Mouse (Mus musculus) adrenal gland, adult 18-20 months (tissue): Measurements from ENCODE around the gene Sap18b. TPM values are rescaled to one million over a fixed set of nuclear protein-coding genes. Genes with fewer than 3 reads are reported as not detected.
"Not testable (repeated sequence)": the region's sequence is repeated elsewhere in the genome, so short reads cannot be mapped to it uniquely, and the experiment has no call there.

Source experiments
- DNase-seq, 2 experiments: peaks; one replicate each; pipeline ENCODE4 v3.0.0; 2021 to 2022; ENCODE audit warnings: low spot score in 2 of 2
- long read RNA-seq, 2 experiments: library from polyadenylated mRNA; stranded (forward); transcript quantifications; one replicate each; pipeline ENCODE4 v2.0.0; 2021
- total RNA-seq, 2 experiments: library from RNA; stranded (reverse); gene quantifications; 1 replicate in 1 of 2; 2 replicates in 1 of 2; pipeline ENCODE4 v1.2.3; 2021

Gene Sap18b
- 100 to 1,000 TPM; 163 to 197 TPM for total RNA-seq
- long read RNA-seq, experiment 1, transcript Sap18b-201 (1 exons, 789 nt) = major isoform, 18 of 18 reads
- long read RNA-seq, experiment 1, partial matches to known transcripts = 0 of 18 reads
- long read RNA-seq, experiment 1, other reads (novel, unspliced or antisense) = 0 of 18 reads
- long read RNA-seq, experiment 2, transcript Sap18b-201 (1 exons, 789 nt) = major isoform, 78 of 78 reads
- long read RNA-seq, experiment 2, partial matches to known transcripts = 0 of 78 reads
- long read RNA-seq, experiment 2, other reads (novel, unspliced or antisense) = 0 of 78 reads

- DNase-seq = not testable (repeated sequence)
Measured at GRCm38 (mm10) chr8:95825162-95825561, at the start of gene Sap18b. TSS of gene Sap18b (plus strand) at chr8:95825346.

GRCm38 (mm10) chr8:95781085-95781484 is 44.1 kb upstream of the Sap18b start:
- DNase-seq = no peak

DNA sequence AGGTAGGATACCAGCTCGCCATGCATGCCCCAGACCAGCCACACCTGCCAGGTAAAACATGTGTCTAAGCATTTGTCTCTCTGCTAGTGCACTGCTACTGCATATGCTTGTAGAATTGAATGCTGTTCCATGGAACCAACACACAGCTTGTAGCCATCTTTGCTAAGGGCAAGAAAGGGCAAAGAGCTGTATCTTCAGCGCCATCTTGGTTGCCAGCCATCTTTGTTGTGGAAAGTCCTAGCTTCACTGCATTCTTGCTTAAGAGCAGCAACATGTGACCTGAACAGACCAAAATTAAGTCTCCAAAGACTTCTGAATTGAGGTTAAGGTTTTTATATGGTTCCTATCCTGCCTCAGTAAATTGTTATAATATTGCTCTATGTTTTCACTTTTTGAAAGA is 43.4 kb upstream of the Sap18b start:
- DNase-seq = no peak

GRCm38 (mm10) chr8:95782628-95783027 is 42.5 kb upstream of the Sap18b start:
- no peak for DNase-seq

DNA sequence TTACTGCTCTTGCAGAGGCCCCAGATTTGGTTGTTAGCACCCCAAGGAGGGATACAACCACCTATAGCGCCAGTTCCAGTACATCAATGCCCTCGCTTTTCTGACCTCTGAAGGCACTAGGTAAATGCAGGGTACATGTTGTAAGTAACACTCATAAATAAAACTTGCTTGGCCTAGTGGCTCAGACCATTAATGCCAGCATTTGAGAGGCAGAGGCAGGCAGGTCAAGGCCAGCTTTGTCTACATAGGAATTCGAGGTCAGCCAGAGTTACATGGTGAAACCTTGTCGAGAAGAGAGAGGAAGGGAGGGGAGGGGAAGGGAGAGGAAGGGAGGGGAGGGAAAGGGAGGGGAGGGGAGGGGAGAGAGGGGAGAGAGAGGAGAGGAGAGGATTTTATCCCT is 39.6 kb upstream of the Sap18b start:
- DNase-seq = no peak

DNA sequence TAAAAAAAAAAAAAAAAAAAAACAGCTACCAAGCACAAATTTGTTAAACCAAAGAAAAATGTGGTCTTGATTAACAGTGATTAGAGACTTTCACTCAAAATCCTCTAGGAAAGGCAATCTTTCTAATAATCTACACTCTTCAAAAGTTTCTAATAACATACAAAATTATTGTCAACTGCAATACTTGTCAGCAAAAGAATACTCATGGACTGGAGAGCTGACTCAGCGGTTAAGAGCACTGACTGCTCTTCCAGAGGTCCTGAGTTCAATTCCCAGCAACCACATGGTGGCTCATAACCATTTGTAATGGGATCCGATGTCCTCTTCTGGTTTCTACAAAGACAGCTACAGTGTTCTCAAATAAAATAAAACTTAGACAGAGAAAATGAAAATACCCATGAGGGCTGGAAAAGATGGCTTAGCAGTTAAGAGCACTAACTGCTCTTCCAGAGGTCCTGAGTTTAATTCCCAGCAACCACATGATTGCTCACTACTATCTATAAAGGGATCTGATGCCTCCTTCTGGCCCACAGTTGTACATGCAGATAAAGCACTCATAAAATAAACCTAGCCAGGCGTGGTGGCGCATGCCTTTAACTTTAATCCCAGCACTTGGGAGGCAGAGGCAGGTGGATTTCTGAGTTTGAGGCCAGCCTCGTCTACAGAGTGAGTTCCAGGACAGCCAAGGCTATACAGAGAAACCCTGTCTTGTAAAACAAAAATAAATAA is 29.6 kb upstream of the Sap18b start:
- DNase-seq = not testable (repeated sequence)

- no peak for DNase-seq
Measured at GRCm38 (mm10) chr8:95799117-95799516, 26.0 kb upstream of the Sap18b start.

DNA sequence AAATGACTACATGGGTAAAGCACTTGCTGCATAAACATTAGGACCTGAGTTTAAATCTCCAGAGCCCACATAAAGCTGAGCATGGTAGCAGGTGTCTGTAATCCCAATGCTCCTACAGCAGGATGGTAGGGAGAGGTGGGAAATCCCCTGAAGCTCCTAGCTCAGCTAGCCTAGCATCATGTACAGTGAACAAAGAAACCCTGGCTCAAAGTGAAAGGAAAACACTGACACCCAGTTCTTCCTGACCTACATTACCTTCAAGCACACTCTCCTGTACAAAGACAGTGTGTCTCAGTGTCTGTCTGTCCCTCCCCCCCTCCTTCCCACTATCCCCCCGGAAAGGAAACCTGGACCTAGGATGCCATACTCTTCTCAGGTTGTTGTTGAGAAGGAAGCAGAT is 25.3 kb upstream of the Sap18b start:
- DNase-seq = no peak

DNA sequence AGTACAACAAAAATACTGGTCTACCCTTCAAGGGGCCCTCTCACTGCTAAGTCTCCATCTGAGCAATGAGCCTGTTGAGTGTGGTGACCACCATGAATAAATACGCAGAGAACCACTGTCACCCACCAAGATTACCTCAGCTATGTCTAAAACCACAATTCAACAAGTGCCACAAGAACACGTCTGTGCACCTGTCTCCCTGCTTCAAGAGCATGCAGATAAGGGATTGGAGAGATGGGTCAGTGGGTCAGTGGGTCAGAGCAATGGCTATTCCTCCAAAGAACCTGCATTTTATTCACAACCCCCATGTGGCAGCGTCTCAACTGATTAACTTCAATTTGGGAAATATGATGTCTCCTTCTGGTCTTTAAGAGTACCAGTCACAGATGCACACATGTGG is 24.8 kb upstream of the Sap18b start:
- no peak for DNase-seq

GRCm38 (mm10) chr8:95801476-95802064 is 23.6 kb upstream of the Sap18b start:
- DNase-seq = no peak

- no peak for DNase-seq
Measured at GRCm38 (mm10) chr8:95802231-95802630, 22.9 kb upstream of the Sap18b start.

- no peak for DNase-seq
Measured at GRCm38 (mm10) chr8:95805482-95805881, 19.7 kb upstream of the Sap18b start.

DNA sequence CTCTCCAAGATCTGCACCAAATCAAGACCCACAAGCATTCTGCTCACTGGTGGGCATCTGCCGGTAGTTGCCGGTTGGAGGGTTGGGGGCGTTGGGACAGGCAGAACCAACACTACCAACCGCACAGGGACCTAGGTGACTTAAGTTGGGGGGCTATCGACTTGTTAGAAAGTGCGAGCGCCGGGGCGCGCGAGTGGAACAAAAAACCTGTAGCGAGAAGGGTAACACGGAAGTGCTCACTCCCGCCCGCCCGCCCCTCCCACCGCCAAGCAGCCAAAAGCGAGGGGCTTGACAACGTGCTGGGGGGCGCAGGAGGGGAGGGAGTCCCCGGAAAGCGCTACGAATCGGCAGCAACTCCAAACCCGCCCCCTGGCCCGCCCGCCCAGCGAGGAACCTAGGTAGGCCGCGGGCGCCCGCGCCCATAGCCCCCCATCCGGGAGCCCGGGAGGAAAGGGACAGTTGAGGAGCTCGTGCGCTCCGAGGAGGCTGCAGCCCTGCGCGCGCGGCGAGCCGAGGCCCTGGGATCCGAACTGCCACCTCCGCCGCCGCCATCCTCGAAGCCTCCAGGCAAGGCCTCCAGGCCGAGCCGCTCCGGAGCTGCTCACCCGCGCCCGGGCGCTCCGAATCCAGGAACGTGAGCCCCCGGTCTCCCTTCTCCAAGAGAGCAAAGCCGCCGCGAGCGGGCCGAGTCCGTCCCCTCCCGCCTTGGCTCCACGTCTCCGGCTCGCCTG is 18.5 kb upstream of the Sap18b start:
- peak; percentile 29 to 58 for DNase-seq

DNA sequence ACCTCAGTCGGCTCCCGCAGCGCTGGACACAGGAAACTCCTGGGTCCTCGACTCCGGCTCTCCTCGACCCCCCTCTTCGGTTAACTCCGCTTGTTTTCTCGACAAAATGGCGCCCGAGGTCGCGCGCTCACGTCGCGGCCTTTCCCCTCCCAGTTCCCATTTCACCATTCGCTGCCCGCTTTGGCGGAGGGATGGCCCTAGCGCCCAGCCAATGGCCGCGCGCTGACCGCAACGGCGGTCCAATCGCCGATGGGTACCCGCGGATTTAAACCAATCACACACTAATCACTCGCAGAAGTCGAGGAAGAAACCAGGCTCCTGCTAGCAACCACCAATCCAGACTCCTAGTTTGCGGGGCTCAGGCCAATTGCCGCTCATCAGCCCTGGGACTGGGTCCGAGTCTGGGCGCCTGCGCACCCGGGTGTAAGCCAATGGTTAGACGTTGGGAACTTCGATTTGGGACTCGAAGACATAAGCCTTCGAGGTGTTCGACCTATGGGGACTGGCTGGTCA is 17.8 kb upstream of the Sap18b start, which contains the start of gene Cnot1:
Gene Cnot1, minus strand, starts transcription at position 134 of the 513 bp plus-strand sequence.
- DNase-seq = peak; percentile 88 to 92

GRCm38 (mm10) chr8:95807861-95808260 is 17.3 kb upstream of the Sap18b start:
- DNase-seq = peak; percentile 83 to 85

DNA sequence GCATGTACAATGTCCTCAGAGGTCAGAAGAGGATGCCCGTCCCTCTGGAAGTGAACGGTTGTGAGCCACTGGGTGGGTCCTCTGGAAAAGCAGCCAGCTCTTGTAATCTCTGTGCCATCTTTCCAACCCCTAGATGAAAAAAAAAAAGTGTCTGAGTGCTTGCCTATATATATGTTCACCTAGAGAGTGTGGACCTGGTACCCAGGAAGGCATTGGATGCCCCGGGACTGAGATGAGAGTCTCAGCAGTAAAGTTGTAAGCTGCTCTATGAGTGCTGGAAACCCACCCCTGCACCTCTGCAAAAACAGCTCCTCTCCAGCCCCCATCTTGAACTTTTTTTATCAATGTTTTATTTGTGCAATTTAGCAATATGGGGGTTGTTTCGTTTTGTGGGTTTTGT is 16.5 kb upstream of the Sap18b start:
- no peak for DNase-seq

DNA sequence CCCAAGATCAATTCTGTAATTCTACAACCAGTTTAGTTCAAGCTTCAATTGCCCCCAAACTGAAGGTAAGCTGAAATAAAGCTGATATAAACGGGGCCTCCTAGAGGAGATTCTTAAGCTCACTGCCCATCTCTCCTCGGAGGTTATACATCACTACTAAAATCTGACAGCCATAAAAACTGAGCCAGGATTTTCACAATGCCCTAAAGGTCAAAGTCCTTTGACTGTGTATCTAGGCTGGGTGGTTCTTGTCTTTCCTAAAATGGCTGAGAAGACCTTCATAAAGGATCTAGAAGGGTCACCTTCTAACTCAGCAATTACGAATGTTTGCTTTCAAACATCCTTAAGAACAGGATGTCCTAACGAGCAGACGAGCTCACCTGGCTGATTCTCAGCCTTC is 16.0 kb upstream of the Sap18b start:
- no peak for DNase-seq

- DNase-seq = no peak
Measured at GRCm38 (mm10) chr8:95810184-95810591, 15.0 kb upstream of the Sap18b start.

DNA sequence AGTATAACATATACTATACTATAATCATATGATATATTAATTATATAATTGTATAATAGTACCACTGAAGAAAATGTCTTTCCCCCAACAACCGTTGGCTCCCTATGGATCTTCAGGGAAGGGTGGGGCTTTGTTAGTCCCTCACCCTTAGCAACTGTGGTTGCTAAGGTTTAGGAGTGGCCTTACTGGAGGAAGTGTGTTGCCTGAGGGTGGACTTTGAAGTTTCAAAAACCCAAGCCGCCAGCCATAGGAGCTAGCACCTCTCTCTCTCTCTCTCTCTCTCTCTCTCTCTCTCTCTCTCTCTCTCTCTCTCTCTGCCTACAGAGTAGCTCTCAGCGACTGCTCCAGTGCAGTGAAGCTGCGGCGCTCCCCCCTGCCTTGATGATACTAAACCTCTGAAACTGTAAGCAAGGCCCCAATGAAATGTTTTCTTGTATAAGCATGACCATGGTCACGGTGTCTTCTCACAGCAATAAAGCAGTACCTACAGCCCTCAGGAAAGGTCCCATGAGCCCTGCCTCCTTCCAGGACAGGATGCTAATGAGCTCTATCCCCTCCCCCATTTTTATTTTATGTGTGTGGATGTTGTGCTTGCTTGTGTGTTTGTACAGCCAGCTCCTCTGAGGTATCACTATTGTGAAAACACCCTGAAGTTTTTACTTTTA is 9.0 kb upstream of the Sap18b start:
- no peak for DNase-seq

GRCm38 (mm10) chr8:95817597-95817996 is 7.5 kb upstream of the Sap18b start:
- no peak for DNase-seq

- no peak for DNase-seq
Measured at GRCm38 (mm10) chr8:95818211-95818610, 6.9 kb upstream of the Sap18b start.
